Mouse (Mus musculus) left cerebral cortex, postnatal 25 days (tissue): ENCODE results near the gene Shisa5. TPM values are rescaled to one million over a fixed set of nuclear protein-coding genes. Genes with fewer than 3 reads are reported as not detected.

Source experiments
- DNase-seq, 2 experiments: peaks; one replicate each; pipeline ENCODE4 v3.0.0; 2022; ENCODE audit warnings: low spot score in 2 of 2, mixed read lengths in 1 of 2
- intact Hi-C: fragments of 180-260 bp; cut with DNase I; formaldehyde crosslinking; loops from one replicate; pipeline ENCODE4 v1.15.1; 2025
- total RNA-seq, 2 experiments: library from RNA; stranded (reverse); gene quantifications; 2 replicates each; pipeline ENCODE4 v1.2.3; 2021

Gene Shisa5
- total RNA-seq, 2 experiments from 2014 or later: 66.3 to 77.4 TPM

DNA sequence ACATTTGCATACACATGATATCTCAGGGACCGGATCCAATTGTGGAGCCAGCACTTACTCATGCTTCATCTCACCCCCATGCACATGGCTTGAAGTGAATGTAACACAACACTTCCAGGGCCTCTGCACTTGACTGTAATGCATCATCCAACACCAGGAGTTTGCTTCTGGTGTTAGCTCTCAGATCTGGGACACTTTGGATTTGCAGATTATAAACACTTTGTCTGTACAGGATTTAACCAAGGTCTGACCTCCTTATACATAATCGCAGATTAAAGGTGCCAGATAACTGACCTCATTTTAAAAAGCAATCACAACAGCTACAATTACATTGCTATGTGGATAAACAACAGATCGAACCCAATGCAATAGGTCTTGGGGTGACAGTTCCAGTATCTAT lies 42.2 kb downstream of the Shisa5 start:
- intact Hi-C loops: no loop called here
- no peak for DNase-seq

GRCm38 (mm10) chr9:109081749-109082123 lies 43.4 kb downstream of the Shisa5 start:
- DNase-seq: no peak
- intact Hi-C loops: no loop called here

GRCm38 (mm10) chr9:109082124-109082800 lies 43.9 kb downstream of the Shisa5 start, which contains the start of the genes Ccdc51 and Tma7:
Gene Ccdc51, plus strand, starts transcription at chr9:109082493.
Gene Tma7, minus strand, starts transcription at chr9:109082587.
- intact Hi-C loops: no loop called here
- DNase-seq: peak; percentile 90 to 96

GRCm38 (mm10) chr9:109084922-109085321 lies 46.6 kb downstream of the Shisa5 start:
- intact Hi-C loops: loop anchor here (2.0 to 5.0 kb wide), 2 partner anchors 748 to 777 kb away; partner anchors contain the start of gene Nme6
- no peak for DNase-seq

DNA sequence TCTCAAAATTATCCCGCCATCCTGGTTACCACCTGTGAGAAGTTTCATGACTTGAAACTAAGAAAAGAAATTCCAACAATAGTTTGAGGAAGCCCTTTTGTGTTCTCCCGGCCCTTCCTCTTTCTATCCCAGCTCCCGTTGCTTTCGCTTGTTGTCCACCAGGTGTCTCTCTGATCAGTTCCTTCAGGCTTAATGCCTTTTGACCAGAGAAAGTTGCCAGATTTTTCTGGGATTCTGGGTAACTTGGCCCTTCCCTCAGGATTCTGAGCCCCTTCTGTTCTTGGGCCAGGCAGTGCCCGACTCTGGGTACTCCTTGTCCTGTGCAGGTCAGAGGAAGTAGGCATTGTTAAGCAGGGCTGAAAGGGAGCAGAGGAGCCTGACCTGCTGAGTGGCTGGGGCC lies 49.6 kb downstream of the Shisa5 start:
- DNase-seq: peak; percentile 39 to 58

GRCm38 (mm10) chr9:109090446-109090845 lies 52.1 kb downstream of the Shisa5 start:
- intact Hi-C loops: no loop called here
- DNase-seq: peak in 1 of 2 experiments; percentile 61

More for the DNA sequence above, 49.6 kb downstream of the Shisa5 start:
- intact Hi-C loops: loop anchor here (1.0 to 5.0 kb wide), 2 partner anchors 32 to 774 kb away; no protein-coding TSS in a partner anchor

DNA sequence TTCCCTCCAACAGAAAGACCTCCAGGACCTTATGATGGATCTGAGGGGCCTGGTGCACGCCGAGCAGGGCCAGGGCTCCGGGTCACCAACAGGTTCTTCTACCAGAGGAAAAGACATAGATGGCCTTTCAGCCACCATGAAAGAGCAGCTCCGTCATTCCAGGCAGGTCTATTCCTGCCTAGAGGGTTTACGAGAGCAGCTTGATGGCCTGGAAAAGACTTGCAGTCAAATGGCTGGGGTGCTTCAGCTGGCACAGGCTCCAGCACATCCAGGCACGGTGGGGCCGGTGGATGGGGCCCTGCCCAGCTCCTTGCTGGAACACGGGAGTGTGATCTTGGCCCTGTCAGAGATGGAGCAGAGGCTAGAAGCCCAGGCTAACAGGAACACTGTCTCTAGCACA lies 53.4 kb downstream of the Shisa5 start:
- intact Hi-C loops: no loop called here
- no peak for DNase-seq

DNA sequence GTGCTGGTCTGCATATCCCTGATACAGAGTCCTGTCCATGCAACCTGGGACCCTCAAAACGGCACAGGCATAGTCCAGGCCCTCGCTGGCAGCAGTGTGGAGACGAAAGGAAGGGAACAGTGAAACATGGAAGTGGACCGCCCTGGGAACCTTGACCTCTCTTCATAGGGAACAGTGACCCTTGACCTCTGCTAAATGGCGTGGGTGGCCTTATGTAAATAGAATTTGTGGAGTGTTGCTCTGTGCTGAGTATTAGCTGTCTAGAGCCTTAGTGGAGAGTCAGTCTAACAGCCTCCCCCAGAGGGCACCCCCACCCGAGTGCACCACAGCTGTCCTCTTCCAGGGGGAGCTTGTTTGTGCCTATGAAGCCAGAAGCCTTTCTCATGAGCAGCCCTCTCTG lies 54.4 kb downstream of the Shisa5 start:
- intact Hi-C loops: no loop called here
- no peak for DNase-seq

DNA sequence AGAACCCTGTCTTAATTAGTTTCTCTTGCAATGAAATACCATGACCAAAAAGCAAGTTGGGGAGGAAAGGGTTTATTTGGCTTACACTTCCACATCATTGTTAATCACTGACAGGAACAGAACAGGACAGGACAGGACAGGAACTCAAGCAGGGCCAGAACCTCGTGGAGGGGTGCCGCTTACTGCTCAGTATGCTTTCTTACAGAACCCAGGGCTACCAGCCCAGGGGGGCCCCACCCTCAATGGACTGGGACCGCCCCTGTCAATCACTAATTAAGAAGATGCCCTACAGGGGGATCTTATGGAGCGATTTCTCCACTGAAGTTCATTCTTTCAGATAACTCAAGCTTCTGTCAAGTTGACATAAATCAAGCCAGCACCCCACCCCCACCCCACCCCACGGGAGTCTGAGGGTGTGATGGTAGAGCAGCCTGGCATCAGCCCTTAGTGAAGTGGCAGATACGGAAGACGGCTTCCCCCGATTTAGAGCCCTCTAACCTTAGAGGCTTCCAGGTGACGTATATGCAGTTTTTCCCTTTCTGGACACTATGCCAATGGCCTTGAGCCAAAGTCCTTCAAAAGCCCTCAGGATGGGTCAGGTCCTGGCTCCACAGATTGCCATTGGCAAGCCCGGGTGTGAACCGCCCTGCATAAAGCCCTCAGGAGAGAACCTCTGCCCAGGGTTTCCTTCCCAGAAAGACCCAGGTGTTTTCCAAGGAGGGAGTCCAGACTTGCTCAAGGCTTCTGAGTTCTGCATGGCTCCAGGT lies 55.6 kb downstream of the Shisa5 start:
- no peak for DNase-seq
- intact Hi-C loops: no loop called here

GRCm38 (mm10) chr9:109094553-109095136 lies 56.3 kb downstream of the Shisa5 start:
- no peak for DNase-seq
- intact Hi-C loops: no loop called here

DNA sequence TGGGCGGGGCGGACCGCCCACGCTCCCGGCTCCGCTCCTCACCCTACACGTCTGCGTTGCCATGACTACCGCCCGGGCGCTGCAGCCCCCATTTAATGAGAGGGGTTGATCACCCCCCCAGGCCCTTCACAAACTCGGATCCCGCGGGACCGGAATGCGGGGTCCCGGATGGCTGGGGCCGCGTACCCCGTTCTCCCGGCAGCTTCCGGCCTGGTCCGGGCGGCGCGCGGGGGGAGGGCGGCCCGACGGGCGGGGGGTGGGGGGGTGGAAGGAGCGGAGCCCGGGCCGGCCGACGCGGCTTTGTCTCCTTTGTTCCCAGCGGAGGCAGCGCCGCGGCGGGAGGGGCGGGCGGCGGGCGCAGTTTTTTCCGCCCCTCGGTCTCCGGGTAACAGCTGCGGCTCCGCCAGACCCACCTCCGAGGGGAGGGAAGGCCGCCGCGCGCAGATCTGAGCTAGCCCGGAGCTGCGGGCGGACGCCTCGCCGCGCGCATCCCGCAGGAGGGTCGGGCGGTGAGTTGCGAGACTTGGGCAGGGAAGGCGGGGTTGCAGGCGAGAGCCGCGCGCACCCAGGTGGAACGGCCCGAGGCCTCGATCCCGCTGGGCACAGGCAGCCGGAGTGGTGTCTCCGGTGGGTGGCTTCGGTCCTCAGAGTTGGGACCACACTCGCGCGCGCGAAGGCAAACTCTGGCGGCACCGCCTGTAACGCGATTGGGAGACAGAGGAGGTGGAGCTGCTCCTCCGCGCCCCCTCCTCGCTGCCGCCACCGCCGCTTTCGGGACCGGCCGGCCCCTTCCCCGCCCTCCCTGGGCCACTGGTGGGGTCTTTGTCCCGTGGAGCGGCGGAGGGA lies 57.0 kb downstream of the Shisa5 start, which contains the start of gene Plxnb1:
TSS of gene Plxnb1 (plus strand) at position 253 of the 846 bp plus-strand sequence.
- intact Hi-C loops: no loop called here
- DNase-seq: peak; percentile 62 to 68

GRCm38 (mm10) chr9:109096251-109096661 lies 57.9 kb downstream of the Shisa5 start:
- DNase-seq: peak in 1 of 2 experiments; percentile 40
- intact Hi-C loops: no loop called here

- intact Hi-C loops: no loop called here
- no peak for DNase-seq
These were observed 58.5 kb downstream of the Shisa5 start for GRCm38 (mm10) chr9:109096856-109097255.

DNA sequence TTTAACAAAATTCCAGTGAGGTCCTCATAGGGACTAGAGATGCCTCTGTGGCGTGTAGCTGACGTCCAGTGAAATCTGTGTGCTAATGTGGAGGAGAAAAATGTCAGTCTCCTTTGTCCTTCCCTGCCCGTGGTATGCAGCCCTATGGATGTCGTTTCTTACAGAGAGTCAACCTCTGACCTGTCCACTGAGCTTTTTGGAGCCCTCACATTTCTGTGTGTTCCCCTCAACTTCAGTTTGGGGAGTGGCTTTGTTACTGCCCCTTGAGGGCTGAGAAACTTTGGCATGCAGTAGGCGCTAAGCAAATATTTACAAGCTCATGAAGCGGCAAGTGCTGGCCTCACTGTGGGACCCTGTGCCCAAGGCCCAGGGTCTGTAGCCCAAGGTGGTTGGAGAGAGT lies 58.9 kb downstream of the Shisa5 start:
- intact Hi-C loops: no loop called here

GRCm38 (mm10) chr9:109097831-109098230 lies 59.5 kb downstream of the Shisa5 start:
- peak; percentile 48 to 76 for DNase-seq
- intact Hi-C loops: no loop called here

More for the DNA sequence above, 58.9 kb downstream of the Shisa5 start:
- no peak for DNase-seq

- DNase-seq: peak in 1 of 2 experiments; percentile 28
- intact Hi-C loops: no loop called here
These were observed 60.0 kb downstream of the Shisa5 start for GRCm38 (mm10) chr9:109098366-109098765.

DNA sequence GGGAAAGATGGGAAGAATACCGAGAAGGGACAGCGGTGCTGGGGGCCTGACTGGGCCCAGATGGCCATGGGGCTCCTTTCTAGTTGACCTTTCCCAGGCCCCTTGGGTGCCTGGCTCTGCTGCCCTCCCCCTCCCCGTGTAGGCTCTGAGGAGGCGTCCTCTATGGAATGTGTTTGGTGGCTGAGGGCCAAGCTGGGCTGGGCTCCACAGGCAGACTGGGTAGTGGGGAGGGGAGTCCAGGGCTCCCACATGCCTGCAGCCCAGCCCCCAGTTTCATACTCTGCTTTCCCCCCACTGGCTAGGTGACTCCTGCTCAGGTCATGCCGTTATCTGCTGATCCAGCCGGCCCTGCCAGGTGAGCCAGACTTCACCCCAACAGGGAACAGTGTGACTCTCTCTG lies 60.6 kb downstream of the Shisa5 start:
- DNase-seq: peak; percentile 30 to 31
- intact Hi-C loops: no loop called here

DNA sequence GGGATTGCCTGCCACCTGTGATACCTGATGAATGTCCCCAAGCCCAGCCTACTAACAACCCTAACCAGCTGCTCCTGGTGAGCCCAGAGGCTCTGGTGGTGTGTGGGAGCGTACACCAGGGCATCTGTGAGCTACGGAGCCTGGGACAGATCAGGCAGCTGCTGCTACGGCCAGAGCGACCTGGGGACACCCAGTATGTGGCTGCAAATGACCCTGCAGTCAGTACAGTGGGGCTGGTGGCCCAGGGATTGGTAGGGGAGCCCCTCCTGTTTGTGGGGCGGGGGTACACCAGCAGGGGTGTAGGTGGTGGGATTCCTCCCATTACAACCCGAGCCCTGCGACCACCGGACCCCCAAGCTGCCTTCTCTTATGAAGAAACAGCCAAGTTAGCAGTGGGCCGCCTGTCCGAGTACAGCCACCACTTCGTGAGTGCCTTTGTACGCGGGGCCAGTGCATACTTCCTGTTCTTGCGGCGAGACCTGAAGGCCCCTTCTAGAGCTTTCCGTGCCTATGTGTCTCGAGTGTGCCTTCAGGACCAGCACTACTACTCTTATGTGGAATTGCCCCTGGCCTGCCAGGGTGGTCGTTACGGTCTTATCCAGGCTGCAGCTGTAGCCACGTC lies 62.1 kb downstream of the Shisa5 start:
- DNase-seq: no peak

DNA sequence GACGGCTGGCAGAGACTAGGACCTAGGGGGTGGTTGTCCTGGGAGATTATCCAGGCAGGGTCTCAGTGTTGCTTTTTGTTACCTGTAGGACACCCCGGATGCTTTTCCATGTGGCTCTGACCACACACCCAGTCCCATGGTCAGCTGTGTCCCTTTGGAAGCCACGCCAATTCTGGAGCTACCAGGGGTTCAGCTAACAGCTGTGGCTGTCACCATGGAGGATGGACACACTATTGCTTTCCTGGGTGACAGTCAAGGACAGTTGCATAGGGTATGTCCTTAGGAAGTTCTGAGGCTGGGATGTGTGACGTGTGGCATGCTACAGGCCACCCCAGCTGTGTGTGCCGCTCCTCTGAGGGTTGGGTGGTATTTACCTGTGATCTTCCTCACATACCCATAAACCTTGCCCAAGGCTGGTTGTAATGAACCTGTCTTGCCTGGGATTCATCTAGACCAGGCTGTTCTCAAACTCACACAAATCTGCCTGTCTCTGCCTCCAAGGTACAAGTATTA lies 63.6 kb downstream of the Shisa5 start:
- DNase-seq: no peak
- intact Hi-C loops: no loop called here

More for the DNA sequence above, 62.1 kb downstream of the Shisa5 start:
- intact Hi-C loops: no loop called here
